Mouse (Mus musculus) natural killer cell, adult 2 months (primary cell): ENCODE results near the gene Man1a2.

Source experiments
- DNase-seq, 2 experiments: peaks; one replicate each; pipeline ENCODE4 v3.0.0; 2022; ENCODE audit warnings: low spot score in 2 of 2

The Man1a2 gene

GRCm38 (mm10) chr3:100685087-100685762 is at the start of gene Man1a2:
Gene Man1a2, minus strand, starts transcription at chr3:100685503.
- DNase-seq: peak; percentile 69 to 83

- no peak for DNase-seq
Measured at GRCm38 (mm10) chr3:100734482-100735154, 49.3 kb upstream of the Man1a2 start.

GRCm38 (mm10) chr3:100731896-100732295 is 46.6 kb upstream of the Man1a2 start:
- DNase-seq: no peak

- DNase-seq: no peak
Measured at GRCm38 (mm10) chr3:100731347-100731746, 46.0 kb upstream of the Man1a2 start.

- no peak for DNase-seq
Measured at GRCm38 (mm10) chr3:100728008-100728712, 42.9 kb upstream of the Man1a2 start.

GRCm38 (mm10) chr3:100725960-100726674 is 40.8 kb upstream of the Man1a2 start:
- DNase-seq: no peak

GRCm38 (mm10) chr3:100720786-100721300 is 35.5 kb upstream of the Man1a2 start:
- DNase-seq: no peak

- no peak for DNase-seq
Measured at GRCm38 (mm10) chr3:100716241-100716640, 30.9 kb upstream of the Man1a2 start.

GRCm38 (mm10) chr3:100715367-100715766 is 30.1 kb upstream of the Man1a2 start:
- DNase-seq: no peak

GRCm38 (mm10) chr3:100713142-100714005 is 28.1 kb upstream of the Man1a2 start:
- DNase-seq: no peak

- peak in 1 of 2 experiments; percentile 63 for DNase-seq
Measured at GRCm38 (mm10) chr3:100712140-100712539, 26.8 kb upstream of the Man1a2 start.

- no peak for DNase-seq
Measured at GRCm38 (mm10) chr3:100711486-100711885, 26.2 kb upstream of the Man1a2 start.

GRCm38 (mm10) chr3:100707117-100707516 is 21.8 kb upstream of the Man1a2 start:
- no peak for DNase-seq

GRCm38 (mm10) chr3:100705128-100705667 is 19.9 kb upstream of the Man1a2 start:
- DNase-seq: no peak

- DNase-seq: no peak
Measured at GRCm38 (mm10) chr3:100703847-100704644, 18.7 kb upstream of the Man1a2 start.

- DNase-seq: peak in 1 of 2 experiments; percentile 33
Measured at GRCm38 (mm10) chr3:100702875-100703846, 17.9 kb upstream of the Man1a2 start.

- no peak for DNase-seq
Measured at GRCm38 (mm10) chr3:100688747-100689146, 3.4 kb upstream of the Man1a2 start.

GRCm38 (mm10) chr3:100686756-100687155 is 1.5 kb upstream of the Man1a2 start:
- no peak for DNase-seq
